Mouse (Mus musculus): ENCODE data around the gene Myl12a. TPM values are rescaled to one million over a fixed set of nuclear protein-coding genes. Genes with fewer than 3 reads are reported as not detected.

Gene Myl12a
- polyA plus RNA-seq, 1 experiment = 770 TPM

DNA sequence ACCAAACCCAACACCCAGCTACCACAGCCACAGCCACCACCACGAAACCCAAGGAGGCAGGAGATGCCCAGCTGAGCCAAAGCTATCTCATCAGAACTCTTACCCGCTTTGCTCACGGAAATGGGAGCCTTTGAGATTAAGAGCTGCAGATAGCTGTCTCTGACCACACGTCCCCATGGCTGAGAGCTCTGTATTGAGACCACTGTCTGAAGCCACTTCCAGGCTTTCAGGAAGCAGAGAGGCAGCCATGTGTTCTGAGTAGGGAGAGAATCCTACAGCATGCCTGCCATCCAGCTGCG lies 37.9 kb upstream of the Myl12a start:
- Histone ChIP-seq H3K27me3 (ENCODE audit: control insufficient read depth, insufficient read depth, insufficient read length) (no peaks in the 10 kb centered on the region), H3K79me2 (ENCODE audit: control insufficient read depth, insufficient read depth) (no peaks in the 10 kb centered on the region), H3K79me3 (ENCODE audit: low read depth) (no peaks in the 10 kb centered on the region), H3K36me3 (ENCODE audit: control insufficient read depth, insufficient read depth) (no peaks in the 10 kb centered on the region), H3K4me3 (ENCODE audit: insufficient read depth, poor library complexity, severe bottlenecking) (no peak overlapping the region), H3ac (ENCODE audit: control insufficient read depth, insufficient read length, low read depth) (no peak overlapping the region)
- TF ChIP-seq MAX (IDR thresholded peaks at IDR 0.05) (peak; percentile 13), MYOD1 (IDR thresholded peaks at IDR 0.05; ENCODE audit: control insufficient read depth, insufficient read length, low read depth) (no peak)

DNA sequence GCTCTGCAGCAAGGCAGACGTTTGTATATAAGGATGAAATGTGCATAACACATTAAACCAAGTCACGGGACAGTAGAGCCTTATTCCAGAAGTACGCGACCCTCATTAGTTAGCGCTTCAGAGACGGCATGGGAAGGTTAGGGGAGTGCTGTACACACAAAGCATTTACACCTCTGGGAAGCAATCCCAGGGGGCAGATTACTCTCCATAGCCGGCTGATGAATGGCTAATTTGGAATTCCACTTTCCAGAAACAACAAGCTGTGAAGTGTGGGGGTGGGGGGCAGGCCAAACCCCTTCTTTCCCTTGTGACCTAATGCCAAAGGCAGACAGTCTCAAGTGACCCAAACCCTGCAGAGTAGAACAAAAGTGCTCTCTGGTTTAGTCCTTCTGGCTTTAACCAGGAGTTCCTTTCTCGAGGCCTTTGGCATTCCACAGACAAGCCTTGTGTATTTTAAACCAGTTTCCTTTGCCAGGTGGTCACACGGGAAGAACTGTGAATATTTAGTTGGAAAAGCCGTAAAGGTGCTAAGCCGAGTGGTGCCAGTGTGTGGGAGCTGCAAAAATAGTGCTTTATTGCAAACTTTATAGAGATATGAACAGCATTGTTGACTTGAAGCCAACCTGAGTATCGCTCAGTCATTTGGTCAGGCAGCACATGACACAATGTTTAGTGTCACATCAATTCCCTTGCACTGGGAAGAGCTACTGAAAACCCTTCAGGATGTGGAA lies 37.3 kb upstream of the Myl12a start:
- Histone ChIP-seq H3K36me3 (ENCODE audit: control insufficient read depth, insufficient read depth) (no peaks in the 10 kb centered on the region), H3K79me3 (ENCODE audit: low read depth) (no peaks in the 10 kb centered on the region), H3K27me3 (ENCODE audit: control insufficient read depth, insufficient read depth, insufficient read length) (no peaks in the 10 kb centered on the region), H3K4me3 (ENCODE audit: insufficient read depth, poor library complexity, severe bottlenecking) (no peak overlapping the region), H3ac (ENCODE audit: control insufficient read depth, insufficient read length, low read depth) (no peak overlapping the region), H3K79me2 (ENCODE audit: control insufficient read depth, insufficient read depth) (no peaks in the 10 kb centered on the region)
- TF ChIP-seq USF1 (IDR thresholded peaks at IDR 0.05; ENCODE audit: low read depth) = peak; percentile 56
- no peak for TF ChIP-seq MYOD1 (IDR thresholded peaks at IDR 0.05; ENCODE audit: control insufficient read depth, insufficient read length, low read depth)

GRCm38 (mm10) chr17:71038812-71039211 lies 36.1 kb upstream of the Myl12a start:
- Histone ChIP-seq H3K79me3 (ENCODE audit: low read depth) (no peaks in the 10 kb centered on the region), H3ac (ENCODE audit: control insufficient read depth, insufficient read length, low read depth) (no peak overlapping the region), H3K79me2 (ENCODE audit: control insufficient read depth, insufficient read depth) (no peaks in the 10 kb centered on the region), H3K36me3 (ENCODE audit: control insufficient read depth, insufficient read depth) (no peaks in the 10 kb centered on the region), H3K4me3 (ENCODE audit: insufficient read depth, poor library complexity, severe bottlenecking) (no peak overlapping the region), H3K27me3 (ENCODE audit: control insufficient read depth, insufficient read depth, insufficient read length) (no peaks in the 10 kb centered on the region)
- TF ChIP-seq MYOG (IDR thresholded peaks at IDR 0.05; ENCODE audit: control insufficient read depth, extremely low read depth, insufficient read length) = no peak
- TF ChIP-seq MAX (IDR thresholded peaks at IDR 0.05) = no peak
- no peak for TF ChIP-seq CTCF (IDR thresholded peaks at IDR 0.05; ENCODE audit: control insufficient read depth, insufficient read depth, insufficient read length)
- TF ChIP-seq CEBPB (IDR thresholded peaks at IDR 0.05; ENCODE audit: low read depth) = no peak
- TF ChIP-seq MYOD1 (IDR thresholded peaks at IDR 0.05; ENCODE audit: control insufficient read depth, insufficient read length, low read depth) = peak; percentile 94

GRCm38 (mm10) chr17:71037188-71037587 lies 34.5 kb upstream of the Myl12a start:
- Histone ChIP-seq H3K79me3 (ENCODE audit: low read depth) (no peaks in the 10 kb centered on the region), H3ac (ENCODE audit: control insufficient read depth, insufficient read length, low read depth) (no peak overlapping the region), H3K27me3 (ENCODE audit: control insufficient read depth, insufficient read depth, insufficient read length) (no peaks in the 10 kb centered on the region), H3K36me3 (ENCODE audit: control insufficient read depth, insufficient read depth) (no peaks in the 10 kb centered on the region), H3K4me3 (ENCODE audit: insufficient read depth, poor library complexity, severe bottlenecking) (no peak overlapping the region), H3K79me2 (ENCODE audit: control insufficient read depth, insufficient read depth) (no peaks in the 10 kb centered on the region)
- TF ChIP-seq MYOD1 (IDR thresholded peaks at IDR 0.05; ENCODE audit: control insufficient read depth, insufficient read length, low read depth) (no peak), CEBPB (IDR thresholded peaks at IDR 0.05; ENCODE audit: low read depth) (no peak), MYOG (IDR thresholded peaks at IDR 0.05; ENCODE audit: control insufficient read depth, extremely low read depth, insufficient read length) (no peak), CTCF (IDR thresholded peaks at IDR 0.05; ENCODE audit: control insufficient read depth, insufficient read depth, insufficient read length) (no peak), MAX (IDR thresholded peaks at IDR 0.05) (no peak), FOSL1 (IDR thresholded peaks at IDR 0.05; ENCODE audit: insufficient read depth, low read length, poor library complexity, severe bottlenecking) (no peak), USF1 (IDR thresholded peaks at IDR 0.05; ENCODE audit: low read depth) (no peak)

DNA sequence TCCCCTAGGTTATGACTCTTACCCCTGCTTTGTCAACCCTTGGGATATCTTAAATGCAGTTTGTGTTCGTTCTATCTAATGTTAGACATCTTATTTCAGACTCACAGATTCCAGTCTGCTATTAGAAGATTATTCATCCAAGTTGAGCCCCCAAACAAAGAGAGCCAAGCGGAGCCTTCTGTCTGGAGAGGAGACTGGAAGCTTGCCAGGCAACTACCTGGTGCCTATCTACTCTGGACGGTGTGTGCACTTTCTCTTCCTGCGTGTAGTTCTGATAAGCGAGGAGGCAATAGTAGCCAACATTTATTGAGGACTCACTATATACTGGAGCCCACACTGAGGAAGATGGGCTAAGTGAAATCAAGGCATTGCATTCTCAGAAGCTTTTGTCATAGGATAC lies 31.8 kb upstream of the Myl12a start:
- Histone ChIP-seq H3ac (ENCODE audit: control insufficient read depth, insufficient read length, low read depth) (no peak overlapping the region), H3K27me3 (ENCODE audit: control insufficient read depth, insufficient read depth, insufficient read length) (no peaks in the 10 kb centered on the region), H3K4me3 (ENCODE audit: insufficient read depth, poor library complexity, severe bottlenecking) (no peak overlapping the region), H3K36me3 (ENCODE audit: control insufficient read depth, insufficient read depth) (no peaks in the 10 kb centered on the region), H3K79me3 (ENCODE audit: low read depth) (no peaks in the 10 kb centered on the region), H3K79me2 (ENCODE audit: control insufficient read depth, insufficient read depth) (no peaks in the 10 kb centered on the region)
- TF ChIP-seq MYOG (IDR thresholded peaks at IDR 0.05; ENCODE audit: control insufficient read depth, extremely low read depth, insufficient read length) = no peak
- no peak for TF ChIP-seq MYOD1 (IDR thresholded peaks at IDR 0.05; ENCODE audit: control insufficient read depth, insufficient read length, low read depth)
- no peak for TF ChIP-seq CEBPB (IDR thresholded peaks at IDR 0.05; ENCODE audit: low read depth)
- TF ChIP-seq MAX (IDR thresholded peaks at IDR 0.05) = no peak
- no peak for TF ChIP-seq FOSL1 (IDR thresholded peaks at IDR 0.05; ENCODE audit: insufficient read depth, low read length, poor library complexity, severe bottlenecking)
- no peak for TF ChIP-seq USF1 (IDR thresholded peaks at IDR 0.05; ENCODE audit: low read depth)
- no peak for TF ChIP-seq CTCF (IDR thresholded peaks at IDR 0.05; ENCODE audit: control insufficient read depth, insufficient read depth, insufficient read length)

GRCm38 (mm10) chr17:71032719-71033118 lies 30.0 kb upstream of the Myl12a start:
- TF ChIP-seq MYOD1 (IDR thresholded peaks at IDR 0.05; ENCODE audit: control insufficient read depth, insufficient read length, low read depth) (no peak), USF1 (IDR thresholded peaks at IDR 0.05; ENCODE audit: low read depth) (no peak), CTCF (IDR thresholded peaks at IDR 0.05; ENCODE audit: control insufficient read depth, insufficient read depth, insufficient read length) (no peak)
- Histone ChIP-seq H3ac (ENCODE audit: control insufficient read depth, insufficient read length, low read depth) (no peak overlapping the region), H3K27me3 (ENCODE audit: control insufficient read depth, insufficient read depth, insufficient read length) (no peaks in the 10 kb centered on the region), H3K36me3 (ENCODE audit: control insufficient read depth, insufficient read depth) (no peaks in the 10 kb centered on the region), H3K79me3 (ENCODE audit: low read depth) (no peaks in the 10 kb centered on the region), H3K4me3 (ENCODE audit: insufficient read depth, poor library complexity, severe bottlenecking) (no peak overlapping the region), H3K79me2 (ENCODE audit: control insufficient read depth, insufficient read depth) (no peaks in the 10 kb centered on the region)
